Mouse (Mus musculus): ENCODE data around the gene Palld.

DNA sequence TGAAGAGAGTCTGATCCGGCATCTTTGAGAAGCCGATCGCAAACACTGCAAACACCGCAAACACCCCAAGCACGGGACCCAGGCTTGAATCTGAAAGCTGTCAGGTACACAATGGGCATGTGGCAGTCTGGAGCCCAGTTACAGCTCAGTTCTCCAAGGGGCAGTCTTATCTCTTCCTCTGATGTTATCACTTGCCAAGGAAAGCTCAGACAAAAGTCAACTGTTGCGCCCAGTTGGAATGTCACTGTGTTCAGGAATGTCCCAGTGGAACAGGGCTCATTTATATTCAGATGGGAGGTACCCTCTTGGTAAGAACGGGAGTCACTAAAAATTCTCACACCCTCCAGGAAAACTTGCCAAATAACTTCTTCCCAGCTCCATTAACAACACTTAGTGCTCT is 328.0 kb downstream of the Palld start:
- TF ChIP-seq GATA1 (IDR thresholded peaks at IDR 0.05; ENCODE audit: borderline replicate concordance, low read length) (no peak), FLI1 (IDR thresholded peaks at IDR 0.05; ENCODE audit: low read length) (no peak)
